Mouse (Mus musculus) neural tube, embryonic 10.5 days (tissue): ENCODE data around the gene Adgrg5.

Experiments used
- DNase-seq: peaks from one replicate; pipeline ENCODE4 v3.0.0-alpha.2; 2017; ENCODE audit warnings: low spot score; ENCODE audit errors: extremely low spot score

Adgrg5 gene

GRCm38 (mm10) chr8:94992010-94992409, 68.5 kb downstream of the Adgrg5 start:
- no peak for DNase-seq

GRCm38 (mm10) chr8:94992534-94992933, 69.0 kb downstream of the Adgrg5 start:
- no peak for DNase-seq
